Comparison of ENCODE assay signal across 13 mouse cellular contexts in genomic region chr6:30679567-30679966, GRCm38 (mm10). TPM values are rescaled to one million over a fixed set of nuclear protein-coding genes. Genes with fewer than 3 reads are reported as not detected.
DNase-seq lines count a peak whose midpoint lies in the region; ATAC-seq and TF ChIP-seq lines count a peak whose summit lies in the region.
"Had no signal": no experiment of that assay in that cellular context is flagged by ENCODE, and none has a peak within 500 bp of the region (broad histone marks: within the 10 kb centered on the region; RNA-seq: fewer than 3 reads in every experiment).

No protein-coding gene starts in this region.

- no peak for DNase-seq in forebrain, embryonic 14.5 days (ENCODE audit: low spot score)
- peak; percentile 51 for DNase-seq in lung, postnatal 0 days (ENCODE audit: low spot score)
- no peak for DNase-seq in lung, adult 2 months
- no peak for DNase-seq in limb, embryonic 14.5 days (ENCODE audit: low spot score)
- DNase-seq in stomach, postnatal 0 days (ENCODE audit: low spot score), result no peak
- DNase-seq in urinary bladder, postnatal 10 days (ENCODE audit: low spot score), result no peak
- no peak for DNase-seq in urinary bladder, adult 18-20 months (ENCODE audit: low spot score in 2 of 2)
- DNase-seq: heart, adult 2 months had no signal

- TF ChIP-seq EP300 in lung, postnatal 0 days (IDR thresholded peaks at IDR 0.05), result peak; percentile 66
- TF ChIP-seq EP300 in stomach, postnatal 0 days (optimal IDR thresholded peaks at IDR 0.05), result no peak

- H3K9me3 ChIP-seq in forebrain, embryonic 12.5 days, result no peaks in the 10 kb centered on the region
- no peaks in the 10 kb centered on the region for H3K9me3 ChIP-seq in forebrain, embryonic 14.5 days (replicated peaks; ENCODE audit: control insufficient read depth, low read length)
- no peaks in the 10 kb centered on the region for H3K9me3 ChIP-seq in lung, postnatal 0 days (ENCODE audit: low read length)
- no peaks in the 10 kb centered on the region for H3K9me3 ChIP-seq in limb, embryonic 14.5 days (ENCODE audit: control insufficient read depth, low read length)
- H3K9me3 ChIP-seq in stomach, postnatal 0 days (ENCODE audit: control insufficient read depth, low read length), result no peaks in the 10 kb centered on the region
- H3K9me3 ChIP-seq: megakaryocyte, embryonic 14.5 days; neural tube, embryonic 15.5 days had no signal

- peaks cover 52% of the 10 kb centered on the region for H3K4me1 ChIP-seq in forebrain, embryonic 12.5 days
- peaks cover 25% of the 10 kb centered on the region for H3K4me1 ChIP-seq in forebrain, embryonic 14.5 days (ENCODE audit: control insufficient read depth, insufficient read depth, low read length)
- H3K4me1 ChIP-seq in lung, postnatal 0 days (ENCODE audit: insufficient read depth, low read depth, low read length), result no peaks in the 10 kb centered on the region; the same call in 1 of the 2 replicates
- H3K4me1 ChIP-seq in lung, adult 2 months (ENCODE audit: control insufficient read depth, insufficient read depth, low read length), result peaks cover 8% of the 10 kb centered on the region
- H3K4me1 ChIP-seq in limb, embryonic 14.5 days (ENCODE audit: control insufficient read depth, insufficient read depth, low read length), result peaks cover 56% of the 10 kb centered on the region
- peaks cover 5% of the 10 kb centered on the region; the same call in 1 of the 2 replicates for H3K4me1 ChIP-seq in stomach, postnatal 0 days (replicated peaks; ENCODE audit: control insufficient read depth, insufficient read depth)

- 0 out of 2 replicates have a peak overlapping the region, but pooled peaks have one; percentile 11 for H3K27ac ChIP-seq in forebrain, embryonic 12.5 days
- no peak overlapping the region for H3K27ac ChIP-seq in forebrain, embryonic 14.5 days (ENCODE audit: low read depth, low read length)
- H3K27ac ChIP-seq in lung, postnatal 0 days (ENCODE audit: low read length), result no peak overlapping the region
- peak overlapping the region; percentile 43; the same call in 1 of the 2 replicates for H3K27ac ChIP-seq in limb, embryonic 14.5 days (replicated peaks; ENCODE audit: low read depth, low read length)
- no peak overlapping the region for H3K27ac ChIP-seq in stomach, postnatal 0 days (replicated peaks)
- H3K27ac ChIP-seq: heart, adult 2 months; neural tube, embryonic 15.5 days had no signal

- no peak for TF ChIP-seq CTCF in lung, postnatal 0 days (IDR thresholded peaks at IDR 0.05)
- no peak for TF ChIP-seq CTCF in lung, adult 2 months (IDR thresholded peaks at IDR 0.05; ENCODE audit: insufficient read depth, low read length)
- no peak for TF ChIP-seq CTCF in stomach, postnatal 0 days (IDR thresholded peaks at IDR 0.05; ENCODE audit: low read depth)

- 51% methylated on average over 5 of the region's 5 CpGs for WGBS in forebrain, embryonic 12.5 days
- WGBS in forebrain, embryonic 14.5 days, result 66% methylated on average over 5 of the region's 5 CpGs
- WGBS in lung, postnatal 0 days, result 26% methylated on average over 5 of the region's 5 CpGs
- 37% methylated on average over 5 of the region's 5 CpGs for WGBS in lung, adult 2 months
- WGBS in limb, embryonic 14.5 days, result 74% methylated on average over 5 of the region's 5 CpGs
- 25% methylated on average over 5 of the region's 5 CpGs for WGBS in stomach, postnatal 0 days

- no peak for TF ChIP-seq POLR2A in lung, adult 2 months (IDR thresholded peaks at IDR 0.05; ENCODE audit: borderline replicate concordance, extremely low read depth, low read depth, low read length)
- no peak for TF ChIP-seq POLR2A in limb, embryonic 14.5 days (IDR thresholded peaks at IDR 0.05; ENCODE audit: borderline replicate concordance, extremely low read depth, insufficient read depth, insufficient read length)

- H3K9ac ChIP-seq in forebrain, embryonic 12.5 days, result no peak overlapping the region
- H3K9ac ChIP-seq in forebrain, embryonic 14.5 days (ENCODE audit: low read length), result no peak overlapping the region
- H3K9ac ChIP-seq in lung, postnatal 0 days (replicated peaks; ENCODE audit: low read depth), result no peak overlapping the region
- no peak overlapping the region for H3K9ac ChIP-seq in limb, embryonic 14.5 days (ENCODE audit: low read depth, low read length, severe bottlenecking)
- no peak overlapping the region for H3K9ac ChIP-seq in stomach, postnatal 0 days (ENCODE audit: low read length)
- H3K9ac ChIP-seq: neural tube, embryonic 15.5 days had no signal

- H3K27me3 ChIP-seq in forebrain, embryonic 12.5 days, result no peaks in the 10 kb centered on the region
- H3K27me3 ChIP-seq in forebrain, embryonic 14.5 days (replicated peaks; ENCODE audit: control insufficient read depth, insufficient read depth, low read length), result no peaks in the 10 kb centered on the region
- no peaks in the 10 kb centered on the region for H3K27me3 ChIP-seq in lung, postnatal 0 days (replicated peaks; ENCODE audit: insufficient read depth, low read length)
- no peaks in the 10 kb centered on the region for H3K27me3 ChIP-seq in limb, embryonic 14.5 days (ENCODE audit: control insufficient read depth, insufficient read depth, low read length)
- H3K27me3 ChIP-seq in stomach, postnatal 0 days (ENCODE audit: control insufficient read depth, insufficient read depth, low read length), result no peaks in the 10 kb centered on the region
- H3K27me3 ChIP-seq: megakaryocyte, embryonic 14.5 days; neural tube, embryonic 15.5 days had no signal

- ATAC-seq in forebrain, embryonic 12.5 days (ENCODE audit: low FRiP score), result no peak
- no peak for ATAC-seq in forebrain, embryonic 14.5 days
- peak; percentile 77 for ATAC-seq in lung, postnatal 0 days
- no peak for ATAC-seq in limb, embryonic 14.5 days (ENCODE audit: low FRiP score, low read depth)
- 0 out of 2 replicates have a peak, but pooled peaks have one; percentile 39 for ATAC-seq in stomach, postnatal 0 days (ENCODE audit: low FRiP score, low TSS enrichment)
- ATAC-seq: activated CD4-positive, CD25-positive, alpha-beta regulatory T cell, adult 4 months had no signal

- no peaks in the 10 kb centered on the region for H3K36me3 ChIP-seq in forebrain, embryonic 12.5 days (replicated peaks)
- no peaks in the 10 kb centered on the region for H3K36me3 ChIP-seq in forebrain, embryonic 14.5 days (ENCODE audit: control insufficient read depth, insufficient read depth, low read length)
- no peaks in the 10 kb centered on the region for H3K36me3 ChIP-seq in lung, postnatal 0 days (ENCODE audit: insufficient read depth, low read length)
- H3K36me3 ChIP-seq in limb, embryonic 14.5 days (ENCODE audit: control insufficient read depth, insufficient read depth, low read length), result no peaks in the 10 kb centered on the region
- H3K36me3 ChIP-seq in stomach, postnatal 0 days (ENCODE audit: control insufficient read depth, insufficient read depth, low read length), result no peaks in the 10 kb centered on the region
- H3K36me3 ChIP-seq: neural tube, embryonic 15.5 days had no signal

- no peak overlapping the region for H3K4me3 ChIP-seq in forebrain, embryonic 12.5 days (replicated peaks)
- H3K4me3 ChIP-seq in forebrain, embryonic 14.5 days (ENCODE audit: low read depth, low read length), result no peak overlapping the region
- no peak overlapping the region for H3K4me3 ChIP-seq in lung, postnatal 0 days (ENCODE audit: low read depth, low read length)
- H3K4me3 ChIP-seq in lung, adult 2 months (replicated peaks; ENCODE audit: extremely low read depth, low read depth, low read length), result no peak overlapping the region
- H3K4me3 ChIP-seq in limb, embryonic 14.5 days (replicated peaks; ENCODE audit: low read length), result no peak overlapping the region
- H3K4me3 ChIP-seq in stomach, postnatal 0 days (ENCODE audit: low read depth, low read length), result no peak overlapping the region
- H3K4me3 ChIP-seq: heart, adult 2 months; megakaryocyte, embryonic 14.5 days; neural tube, embryonic 15.5 days had no signal

- H3K4me2 ChIP-seq in forebrain, embryonic 12.5 days, result no peak overlapping the region
- no peak overlapping the region for H3K4me2 ChIP-seq in forebrain, embryonic 14.5 days (ENCODE audit: low read length)
- no peak overlapping the region for H3K4me2 ChIP-seq in lung, postnatal 0 days (replicated peaks; ENCODE audit: low read depth, low read length)
- H3K4me2 ChIP-seq in limb, embryonic 14.5 days (replicated peaks; ENCODE audit: low read depth, low read length, severe bottlenecking), result no peak overlapping the region
- H3K4me2 ChIP-seq in stomach, postnatal 0 days (replicated peaks; ENCODE audit: low read depth), result no peak overlapping the region
- H3K4me2 ChIP-seq: neural tube, embryonic 15.5 days had no signal

RNA-seq across cellular contexts. Expression of gene Cep41, which starts 14.0 kb away (rescaled TPM):
- polyA plus RNA-seq in forebrain, embryonic 12.5 days (2016; fragmentation: Nextera tagmentation; extraction: Ambion mirVana), result 23.3 and 25.1 TPM in 2 replicates
- 15.6 and 16.6 TPM in 2 replicates for polyA plus RNA-seq in forebrain, embryonic 14.5 days (2014; fragmentation: Nextera tagmentation; extraction: Ambion mirVana)
- 6.1 and 6.3 TPM in 2 replicates for polyA plus RNA-seq in lung, postnatal 0 days (2015; fragmentation: Nextera tagmentation; extraction: Ambion mirVana)
- polyA plus RNA-seq in lung, adult 2 months (2012; rRNA removed), result 3.7 and 4.6 TPM in 2 replicates
- polyA plus RNA-seq in limb, embryonic 14.5 days (2012; rRNA removed), result 44.3 and 48.5 TPM in 2 replicates
- 41.1 and 50.9 TPM in 2 replicates for polyA plus RNA-seq in limb, embryonic 14.5 days (2014; fragmentation: Nextera tagmentation; extraction: Ambion mirVana)
- 4.0 and 4.7 TPM in 2 replicates for polyA plus RNA-seq in stomach, postnatal 0 days (2015; fragmentation: Nextera tagmentation; extraction: Ambion mirVana)

RNA-seq across cellular contexts. Expression of gene Cpa1, which starts 40.5 kb away (rescaled TPM):
- polyA plus RNA-seq in forebrain, embryonic 12.5 days (2016; fragmentation: Nextera tagmentation; extraction: Ambion mirVana), result 0.24 TPM in 1 of 2 replicates, not detected in the other
- polyA plus RNA-seq in forebrain, embryonic 14.5 days (2014; fragmentation: Nextera tagmentation; extraction: Ambion mirVana), result 0.58 and 1.5 TPM in 2 replicates
- 8.8 and 11.2 TPM in 2 replicates for polyA plus RNA-seq in lung, postnatal 0 days (2015; fragmentation: Nextera tagmentation; extraction: Ambion mirVana)
- polyA plus RNA-seq in lung, adult 2 months (2012; rRNA removed), result 0.39 and 4.3 TPM in 2 replicates
- polyA plus RNA-seq in limb, embryonic 14.5 days (2012; rRNA removed), result 1.4 and 2.8 TPM in 2 replicates
- polyA plus RNA-seq in limb, embryonic 14.5 days (2014; fragmentation: Nextera tagmentation; extraction: Ambion mirVana), result 1.1 and 1.3 TPM in 2 replicates
- polyA plus RNA-seq in stomach, postnatal 0 days (2015; fragmentation: Nextera tagmentation; extraction: Ambion mirVana), result 1.3 and 1.5 TPM in 2 replicates
- polyA plus RNA-seq: activated CD4-positive, CD25-positive, alpha-beta regulatory T cell, adult 4 months; frontal cortex, adult 2 months had no signal

RNA-seq across cellular contexts. Expression of gene Mest, which starts 43.8 kb away (rescaled TPM):
- polyA plus RNA-seq in forebrain, embryonic 12.5 days (2016; fragmentation: Nextera tagmentation; extraction: Ambion mirVana), result 802 and 947 TPM in 2 replicates
- polyA plus RNA-seq in forebrain, embryonic 14.5 days (2014; fragmentation: Nextera tagmentation; extraction: Ambion mirVana), result 409 and 464 TPM in 2 replicates
- polyA plus RNA-seq in lung, postnatal 0 days (2015; fragmentation: Nextera tagmentation; extraction: Ambion mirVana), result 436 and 472 TPM in 2 replicates
- 108 and 160 TPM in 2 replicates for polyA plus RNA-seq in lung, adult 2 months (2012; rRNA removed)
- polyA plus RNA-seq in limb, embryonic 14.5 days (2012; rRNA removed), result 3,348 and 4,195 TPM in 2 replicates
- polyA plus RNA-seq in limb, embryonic 14.5 days (2014; fragmentation: Nextera tagmentation; extraction: Ambion mirVana), result 2,178 and 2,321 TPM in 2 replicates
- polyA plus RNA-seq in stomach, postnatal 0 days (2015; fragmentation: Nextera tagmentation; extraction: Ambion mirVana), result 156 and 168 TPM in 2 replicates

Comparison
In these comparisons a context has a peak if more than half of its experiments do, and no peak if none do; other contexts are left out.
1. H3K27ac ChIP-seq: peak in forebrain, embryonic 12.5 days (single experiment) and limb, embryonic 14.5 days (single experiment); none in forebrain, embryonic 14.5 days (single experiment), lung, postnatal 0 days (single experiment) and stomach, postnatal 0 days (single experiment).
2. ATAC-seq: peak in lung, postnatal 0 days (single experiment) and stomach, postnatal 0 days (single experiment); none in forebrain, embryonic 12.5 days (single experiment), forebrain, embryonic 14.5 days (single experiment) and limb, embryonic 14.5 days (single experiment).